Comparison of ENCODE assay signal across 13 mouse cellular contexts in genomic region chr5:58747684-58748083, GRCm38 (mm10).
DNase-seq lines count a peak whose midpoint lies in the region; ATAC-seq and TF ChIP-seq lines count a peak whose summit lies in the region.
"Had no signal": no experiment of that assay in that cellular context is flagged by ENCODE, and none has a peak within 500 bp of the region (broad histone marks: within the 10 kb centered on the region; RNA-seq: fewer than 3 reads in every experiment).

No protein-coding gene starts in this region.

- H3K4me2 ChIP-seq in neural tube, embryonic 11.5 days (ENCODE audit: low read depth), result no peak overlapping the region
- peak overlapping the region; percentile 26; the same call in 1 of the 2 replicates for H3K4me2 ChIP-seq in hindbrain, postnatal 0 days (ENCODE audit: low read depth, low read length)
- H3K4me2 ChIP-seq in midbrain, embryonic 16.5 days (ENCODE audit: low read length), result peak overlapping the region; percentile 12; the same call in 1 of the 2 replicates
- H3K4me2 ChIP-seq: limb, embryonic 15.5 days had no signal

- no peaks in the 10 kb centered on the region for H3K36me3 ChIP-seq in neural tube, embryonic 11.5 days (ENCODE audit: control insufficient read depth, insufficient read depth, low read length)
- no peaks in the 10 kb centered on the region for H3K36me3 ChIP-seq in hindbrain, postnatal 0 days (ENCODE audit: insufficient read depth, low read length)
- H3K36me3 ChIP-seq in midbrain, embryonic 16.5 days (ENCODE audit: control insufficient read depth, insufficient read depth, low read length), result no peaks in the 10 kb centered on the region
- H3K36me3 ChIP-seq: limb, embryonic 15.5 days had no signal

- H3K9ac ChIP-seq in neural tube, embryonic 11.5 days (ENCODE audit: low read length), result no peak overlapping the region
- no peak overlapping the region for H3K9ac ChIP-seq in hindbrain, postnatal 0 days (replicated peaks; ENCODE audit: low read length)
- H3K9ac ChIP-seq in midbrain, embryonic 16.5 days (ENCODE audit: low read depth, low read length), result no peak overlapping the region
- H3K9ac ChIP-seq: limb, embryonic 15.5 days; liver, postnatal 0 days had no signal

- no peaks in the 10 kb centered on the region for H3K27me3 ChIP-seq in neural tube, embryonic 11.5 days (ENCODE audit: control insufficient read depth, insufficient read depth, low read length)
- no peaks in the 10 kb centered on the region for H3K27me3 ChIP-seq in hindbrain, postnatal 0 days (ENCODE audit: insufficient read depth, low read length)
- no peaks in the 10 kb centered on the region for H3K27me3 ChIP-seq in midbrain, embryonic 16.5 days (ENCODE audit: control insufficient read depth, insufficient read depth, low read depth, low read length)
- H3K27me3 ChIP-seq: limb, embryonic 15.5 days had no signal

- H3K4me1 ChIP-seq in neural tube, embryonic 11.5 days (ENCODE audit: control insufficient read depth, insufficient read depth, low read length), result 0 out of 2 replicates have a peak, but pooled peaks cover 2% of the 10 kb centered on the region
- no peaks in the 10 kb centered on the region for H3K4me1 ChIP-seq in hindbrain, postnatal 0 days (ENCODE audit: insufficient read depth, low read length)
- peaks cover 5% of the 10 kb centered on the region; the same call in 1 of the 2 replicates for H3K4me1 ChIP-seq in midbrain, embryonic 16.5 days (ENCODE audit: control insufficient read depth, insufficient read depth, low read length)

- no peak overlapping the region for H3K27ac ChIP-seq in neural tube, embryonic 11.5 days (ENCODE audit: low read depth, low read length)
- no peak overlapping the region for H3K27ac ChIP-seq in hindbrain, postnatal 0 days
- no peak overlapping the region for H3K27ac ChIP-seq in midbrain, embryonic 16.5 days (ENCODE audit: low read length)
- H3K27ac ChIP-seq: limb, embryonic 15.5 days had no signal

- WGBS in neural tube, embryonic 11.5 days, result 20% methylated on average over 6 of the region's 6 CpGs
- WGBS in hindbrain, postnatal 0 days, result 13% methylated on average over 6 of the region's 6 CpGs
- 9% methylated on average over 6 of the region's 6 CpGs for WGBS in midbrain, embryonic 16.5 days

- intact Hi-C loops in gastrocnemius, postnatal 14 days (cut with DNase I; ENCODE audit: low total_unique reads), result no loop called here

- H3K4me3 ChIP-seq in neural tube, embryonic 11.5 days (ENCODE audit: low read depth, low read length), result no peak overlapping the region
- no peak overlapping the region for H3K4me3 ChIP-seq in hindbrain, postnatal 0 days (ENCODE audit: low read length)
- no peak overlapping the region for H3K4me3 ChIP-seq in midbrain, embryonic 16.5 days (ENCODE audit: low read depth, low read length)
- H3K4me3 ChIP-seq: limb, embryonic 15.5 days had no signal

- no peaks in the 10 kb centered on the region for H3K9me3 ChIP-seq in neural tube, embryonic 11.5 days (ENCODE audit: control insufficient read depth, low read length)
- no peaks in the 10 kb centered on the region for H3K9me3 ChIP-seq in hindbrain, postnatal 0 days (ENCODE audit: low read length)
- no peaks in the 10 kb centered on the region for H3K9me3 ChIP-seq in midbrain, embryonic 16.5 days (replicated peaks; ENCODE audit: control insufficient read depth, low read length, poor library complexity, severe bottlenecking)
- H3K9me3 ChIP-seq: limb, embryonic 15.5 days had no signal

- no peak for TF ChIP-seq CTCF in hindbrain, postnatal 0 days (IDR thresholded peaks at IDR 0.05; ENCODE audit: low read depth)

- no peak for ATAC-seq in neural tube, embryonic 11.5 days (ENCODE audit: insufficient read depth, low FRiP score, low TSS enrichment)
- no peak for ATAC-seq in hindbrain, postnatal 0 days
- ATAC-seq in midbrain, embryonic 16.5 days, result no peak
- ATAC-seq in monocyte, adult 5-6 weeks (replicated peaks; ENCODE audit: insufficient number of reproducible peaks, low FRiP score, low TSS enrichment, poor library complexity, severe bottlenecking), result no peak
- ATAC-seq: liver, postnatal 0 days had no signal

- peak; percentile 12 for DNase-seq in neural tube, embryonic 11.5 days (ENCODE audit: low spot score)
- no peak for DNase-seq in neural tube, embryonic 10.5 days (ENCODE audit: extremely low spot score, low spot score)
- DNase-seq in hindbrain, postnatal 0 days (ENCODE audit: low spot score), result no peak
- no peak for DNase-seq in thymus, postnatal 4 days
- no peak for DNase-seq in gastrocnemius, postnatal 14 days
- DNase-seq: cerebellum, adult 9-11 months; gastrocnemius, postnatal 25 days; liver, postnatal 0 days; lung, postnatal 36 days; thymus, adult 18-20 months had no signal
